Mouse (Mus musculus) limb, embryonic 10.5 days (tissue): ENCODE data around the gene Tmem203. TPM values are rescaled to one million over a fixed set of nuclear protein-coding genes. Genes with fewer than 3 reads are reported as not detected.
A peak's percentile ranks its signal among the peaks of the same experiment; 100 is the strongest.

ENCODE experiments used
- DNase-seq: peaks from one replicate; pipeline ENCODE4 v3.0.0-alpha.2; 2017; ENCODE audit warnings: low spot score
- H3K27ac ChIP-seq: fragments of 300-500 bp; sonication (generic); 2 replicates; pipeline ENCODE4 v1.5.1; 2016; ENCODE audit warnings: mild to moderate bottlenecking
- H3K27me3 ChIP-seq: fragments of 300-500 bp; sonication (generic); 2 replicates; pipeline ENCODE4 v1.6.1; 2016; ENCODE audit warnings: low read depth, mild to moderate bottlenecking; ENCODE audit not compliant: poor library complexity, severe bottlenecking
- H3K36me3 ChIP-seq: fragments of 300-500 bp; sonication (generic); 2 replicates; pipeline ENCODE4 v1.6.1; 2016; ENCODE audit warnings: mild to moderate bottlenecking, moderate library complexity
- H3K4me1 ChIP-seq: fragments of 300-500 bp; sonication (generic); 2 replicates; pipeline ENCODE4 v1.6.1; 2016
- H3K4me3 ChIP-seq: fragments of 300-500 bp; sonication (generic); 2 replicates; pipeline ENCODE4 v1.5.1; 2016; ENCODE audit warnings: mild to moderate bottlenecking, moderate library complexity
- H3K9me3 ChIP-seq: fragments of 300-500 bp; sonication (generic); replicated peaks from 2 replicates; pipeline ENCODE4 v1.6.1; 2016; ENCODE audit warnings: mild to moderate bottlenecking
- WGBS: fragments of 180-500 bp; shearing (Covaris S2); methylation state at CpG from one replicate; pipeline ENCODE4 v1.1.7; 2016; 5-methylcytosine and 5-hydroxymethylcytosine counted together
- polyA plus RNA-seq: library from polyadenylated mRNA; unstranded; fragments of >200 nt; fragmentation: Nextera tagmentation; extraction: Ambion mirVana; gene quantifications from 2 replicates; pipeline ENCODE4 v1.2.1, GENCODE M21; 2016

The Tmem203 gene
- polyA plus RNA-seq, 1 experiment from 2014 or later: 18.4 TPM

DNA sequence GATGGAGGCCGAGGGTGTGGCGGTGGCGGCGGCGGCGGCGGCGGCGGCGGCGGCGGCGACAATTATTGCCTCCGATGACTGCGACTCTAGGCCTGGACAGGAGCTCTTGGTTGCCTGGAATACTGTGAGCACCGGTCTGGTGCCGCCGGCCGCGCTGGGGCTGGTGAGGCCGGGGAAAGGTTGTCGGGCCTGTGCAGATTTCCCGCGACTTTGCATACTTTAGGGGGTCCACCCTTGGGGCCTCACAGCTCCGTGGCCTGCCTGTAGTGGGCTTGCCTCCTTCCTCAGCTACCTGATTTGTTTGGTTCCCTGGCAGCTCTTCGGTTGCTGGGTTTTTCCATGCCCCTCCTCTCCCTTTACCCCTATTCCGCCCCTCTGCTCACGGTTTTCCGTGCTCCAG, 17.3 kb downstream of the Tmem203 start:
- Histone ChIP-seq H3K36me3 (peaks cover 80% of the 10 kb centered on the region), H3K4me3 (peak overlapping the region; percentile 94), H3K27me3 (no peaks in the 10 kb centered on the region), H3K4me1 (peaks cover 26% of the 10 kb centered on the region), H3K9me3 (no peaks in the 10 kb centered on the region), H3K27ac (peak overlapping the region; percentile 87)
- under 1% methylated on average over 29 of the region's 29 CpGs for WGBS
- DNase-seq: no peak

DNA sequence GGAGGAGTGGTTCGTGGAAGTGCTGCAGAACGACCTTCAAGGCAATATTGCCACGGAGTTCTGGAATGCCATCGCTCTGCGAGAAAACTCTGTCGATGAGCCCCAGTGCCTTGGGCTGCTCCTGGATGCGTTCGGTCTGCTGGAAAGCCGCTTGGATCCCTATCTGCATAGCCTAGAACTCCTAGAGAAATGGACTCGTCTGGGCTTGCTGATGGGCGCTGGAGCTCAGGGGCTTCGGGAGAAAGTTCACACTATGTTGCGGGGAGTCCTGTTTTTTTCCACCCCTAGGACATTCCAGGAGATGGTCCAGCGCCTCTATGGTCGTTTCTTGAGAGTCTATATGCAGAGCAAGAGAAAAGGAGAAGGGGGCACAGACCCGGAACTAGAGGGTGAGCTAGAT, 17.8 kb downstream of the Tmem203 start:
- Histone ChIP-seq H3K36me3 (peaks cover 84% of the 10 kb centered on the region), H3K27ac (peak overlapping the region; percentile 87)
- WGBS: 39% methylated on average over 16 of the region's 16 CpGs

DNA sequence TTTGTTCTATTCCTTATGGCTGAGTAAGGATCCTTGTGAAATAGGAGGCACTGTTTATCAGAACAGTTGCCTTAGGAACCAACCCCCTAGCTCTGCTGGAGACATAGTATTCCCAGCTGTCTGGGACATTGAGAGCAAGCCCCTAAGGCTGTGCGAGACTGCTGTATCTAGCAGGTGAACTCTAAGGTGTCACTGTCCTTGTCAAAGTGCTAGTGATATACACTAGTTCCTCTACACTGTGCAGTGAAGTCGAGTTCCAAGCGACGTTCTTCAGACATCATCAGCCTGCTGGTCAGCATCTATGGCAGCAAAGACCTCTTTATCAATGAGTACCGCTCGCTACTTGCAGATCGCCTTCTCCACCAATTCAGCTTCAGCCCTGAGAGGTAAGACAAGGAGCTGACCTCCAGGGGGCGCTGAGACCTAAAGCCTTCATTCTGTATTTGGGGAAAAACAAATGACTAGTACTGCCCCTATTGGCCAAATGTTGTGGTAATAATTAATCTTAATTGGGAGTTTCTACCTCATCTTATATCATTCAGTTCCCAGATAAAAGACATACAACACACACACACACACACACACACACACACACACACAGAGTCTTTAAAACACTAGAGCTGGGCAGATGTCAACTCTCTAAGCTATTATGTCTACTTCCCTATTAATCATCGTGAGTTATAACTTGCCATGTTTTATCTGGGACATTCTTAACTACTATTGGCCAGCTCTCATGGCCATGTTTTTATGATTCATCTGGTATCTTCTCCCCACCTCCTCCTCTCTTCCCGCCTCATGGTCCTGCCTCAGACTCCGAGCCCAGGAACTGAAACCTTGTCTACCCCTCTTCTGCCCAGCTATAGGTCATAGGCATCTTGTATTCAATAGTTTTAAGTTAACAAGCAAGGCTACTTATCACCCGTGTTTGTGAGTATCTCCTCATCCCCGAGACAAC, 24.0 kb downstream of the Tmem203 start:
- H3K4me3 ChIP-seq: no peak overlapping the region
- DNase-seq: peak; percentile 79
- no peak overlapping the region for H3K27ac ChIP-seq

More for the DNA sequence above, 17.8 kb downstream of the Tmem203 start:
- Histone ChIP-seq H3K4me1 (peaks cover 26% of the 10 kb centered on the region), H3K9me3 (no peaks in the 10 kb centered on the region), H3K4me3 (peak overlapping the region; percentile 94), H3K27me3 (no peaks in the 10 kb centered on the region)
- peak; percentile 32 for DNase-seq

DNA sequence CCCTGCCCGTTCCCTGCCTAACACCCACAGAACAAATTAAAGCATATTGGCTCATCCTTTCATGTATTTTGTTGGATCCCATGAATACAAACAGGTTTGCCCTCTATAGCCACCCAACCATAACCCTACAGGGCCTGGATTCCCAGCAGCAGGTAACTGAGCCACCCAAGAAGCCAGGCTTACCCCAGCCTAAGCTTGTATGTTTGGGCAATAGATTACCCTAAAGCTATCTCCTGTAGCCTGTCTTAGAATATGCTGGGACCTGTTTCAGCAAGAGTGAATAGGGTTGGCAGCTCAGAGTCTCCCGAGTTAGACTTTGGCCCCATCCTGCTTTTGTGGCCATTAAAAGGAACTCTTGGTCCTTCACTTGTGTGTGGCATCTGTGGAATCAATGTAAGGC, 30.3 kb downstream of the Tmem203 start:
- Histone ChIP-seq H3K4me3 (no peak overlapping the region), H3K27ac (no peak overlapping the region), H3K27me3 (peaks cover 47% of the 10 kb centered on the region), H3K9me3 (no peaks in the 10 kb centered on the region), H3K4me1 (peaks cover 8% of the 10 kb centered on the region), H3K36me3 (peaks cover 62% of the 10 kb centered on the region)
- DNase-seq: no peak
- WGBS: 90% methylated on average over 2 of the region's 2 CpGs

More for the DNA sequence above, 24.0 kb downstream of the Tmem203 start:
- Histone ChIP-seq H3K9me3 (no peaks in the 10 kb centered on the region), H3K36me3 (peaks cover 99% of the 10 kb centered on the region), H3K27me3 (no peaks in the 10 kb centered on the region), H3K4me1 (no peaks in the 10 kb centered on the region)
- 64% methylated on average over 13 of the region's 13 CpGs for WGBS

DNA sequence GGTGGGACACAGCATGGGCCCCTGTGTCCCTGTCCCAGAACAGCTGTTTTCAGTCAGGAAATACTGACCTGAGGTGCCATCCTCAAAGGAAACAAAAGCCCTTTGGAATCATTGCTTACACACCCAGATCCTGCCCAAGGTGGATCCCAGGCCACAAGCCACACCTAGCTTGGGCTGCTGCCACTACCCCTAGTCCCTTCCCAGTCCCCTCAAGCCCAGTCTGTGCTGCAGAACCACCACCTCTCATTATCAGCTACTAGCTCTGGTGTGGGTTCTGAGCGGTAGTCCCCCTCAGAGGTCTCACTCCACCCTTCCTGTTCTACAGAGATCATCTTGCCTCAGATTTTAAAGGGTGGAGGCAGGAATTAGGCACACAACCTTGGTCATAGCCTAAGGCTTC, 31.1 kb downstream of the Tmem203 start:
- H3K4me1 ChIP-seq: peaks cover 15% of the 10 kb centered on the region
- H3K4me3 ChIP-seq: no peak overlapping the region
- peaks cover 55% of the 10 kb centered on the region for H3K27me3 ChIP-seq
- no peak for DNase-seq
- peaks cover 55% of the 10 kb centered on the region for H3K36me3 ChIP-seq
- WGBS: 92% methylated on average over 1 of the region's 1 CpGs
- H3K27ac ChIP-seq: no peak overlapping the region
- no peaks in the 10 kb centered on the region for H3K9me3 ChIP-seq

DNA sequence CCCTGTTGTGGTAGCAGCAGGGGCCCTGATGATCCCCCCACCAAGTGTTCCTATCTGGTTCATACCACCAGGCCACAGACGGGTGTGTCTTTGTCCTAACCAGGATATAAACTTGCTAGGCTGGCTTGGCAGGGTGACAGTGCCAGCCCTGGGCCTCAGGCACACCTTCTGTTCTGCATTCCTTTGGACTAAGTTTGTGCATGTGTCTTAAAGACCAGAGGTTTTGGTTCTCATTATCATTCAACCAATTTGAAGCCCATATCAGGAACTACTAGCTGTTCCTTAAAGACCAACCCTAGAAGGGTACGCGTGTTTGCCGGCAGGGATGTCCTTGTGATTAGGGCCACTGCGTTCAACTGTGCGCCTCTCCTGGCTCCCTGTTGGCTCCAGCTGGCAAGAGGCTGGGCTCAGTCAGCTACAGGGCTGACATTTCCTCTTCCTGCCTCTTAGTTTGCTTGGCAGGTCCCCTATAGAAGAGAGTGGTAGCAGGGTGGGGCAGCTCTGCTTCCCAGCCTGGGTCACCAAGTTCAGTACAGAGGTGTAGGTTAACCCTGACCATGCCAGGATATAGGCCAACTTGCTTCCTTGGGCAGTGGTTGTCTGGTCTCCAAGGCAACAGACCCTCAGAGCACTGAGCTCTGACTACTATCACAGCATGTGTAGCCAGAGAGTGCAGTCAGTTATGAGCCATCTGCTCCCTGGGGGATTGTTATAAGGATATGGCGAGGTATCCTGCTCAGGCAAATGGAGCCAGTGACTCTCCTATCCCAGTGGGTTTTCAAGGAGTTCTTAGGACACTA, 31.8 kb downstream of the Tmem203 start:
- no peak for DNase-seq
- Histone ChIP-seq H3K27ac (no peak overlapping the region), H3K4me1 (peaks cover 22% of the 10 kb centered on the region), H3K9me3 (no peaks in the 10 kb centered on the region), H3K36me3 (peaks cover 48% of the 10 kb centered on the region), H3K27me3 (peaks cover 62% of the 10 kb centered on the region), H3K4me3 (no peak overlapping the region)
- 55% methylated on average over 7 of the region's 7 CpGs for WGBS

DNA sequence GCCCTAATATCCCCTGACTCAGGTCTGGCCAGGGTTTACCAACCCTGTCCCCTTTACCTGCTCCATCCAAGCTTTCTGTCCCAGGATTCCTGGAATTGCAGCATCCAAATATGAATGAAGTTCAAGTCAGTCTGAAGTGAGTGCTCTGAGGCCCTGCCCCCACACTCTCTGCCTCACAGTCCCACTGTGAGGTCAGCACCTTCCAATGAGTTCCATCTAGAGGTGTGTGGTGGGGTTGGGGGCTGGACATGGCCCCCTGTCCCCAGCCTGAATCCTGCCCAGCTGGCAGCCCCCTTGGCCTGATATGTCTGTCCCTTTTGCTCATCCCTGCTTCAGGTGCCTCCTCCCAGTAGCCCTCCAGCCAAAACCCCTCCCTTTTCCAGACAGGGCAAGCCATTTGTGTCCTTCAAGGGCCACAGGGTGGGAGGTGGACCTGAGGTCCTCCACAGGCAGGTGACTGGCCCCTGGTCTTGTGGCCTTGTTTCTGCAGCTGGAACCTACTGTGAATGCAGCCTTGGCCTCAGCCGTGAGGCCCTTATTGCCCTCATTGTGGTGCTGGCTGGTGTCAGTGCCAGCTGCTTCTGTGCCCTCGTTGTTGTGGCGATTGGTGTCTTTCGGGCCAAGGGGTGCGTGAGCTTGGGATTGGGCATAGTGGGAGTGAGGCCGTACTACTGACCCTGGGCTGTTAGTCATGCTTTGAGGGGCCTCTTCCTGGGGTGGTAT, 32.8 kb downstream of the Tmem203 start, which contains the start of gene Tmem210:
Gene Tmem210 (plus strand): TSS at position 219 of the 723 bp plus-strand sequence.
- no peak within 1 kb of the TSS for H3K27ac ChIP-seq

DNA sequence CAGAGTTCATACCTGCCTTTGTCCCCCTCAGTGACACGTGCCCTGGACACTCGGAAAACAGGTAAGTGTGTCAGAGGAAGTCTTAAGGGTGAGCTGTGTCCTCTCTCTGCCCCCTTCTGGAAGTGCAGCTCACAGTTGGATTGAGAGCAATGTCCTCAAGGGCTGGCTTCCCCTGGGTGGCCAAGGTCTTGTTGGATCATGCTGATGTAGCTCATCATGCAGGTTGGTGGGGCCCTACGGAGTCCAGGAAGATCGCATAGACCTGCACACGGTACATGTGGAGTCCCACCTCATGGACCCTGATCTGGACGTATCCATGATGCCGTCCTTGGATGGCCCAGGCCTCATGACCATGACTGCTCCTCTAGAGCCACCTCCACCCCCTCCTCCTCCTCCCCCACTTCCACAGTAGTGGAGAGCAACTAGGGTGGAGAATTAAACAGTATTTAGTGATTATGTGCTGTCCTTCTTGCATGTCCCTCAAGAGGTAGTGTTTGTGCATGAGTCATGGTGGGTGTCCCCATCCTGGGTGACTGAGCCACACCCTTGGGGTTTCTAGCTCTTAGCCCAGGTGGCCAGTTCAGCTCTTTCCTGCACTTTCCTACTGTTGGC, 33.6 kb downstream of the Tmem203 start:
- peaks cover 80% of the 10 kb centered on the region for H3K27me3 ChIP-seq
- DNase-seq: no peak
- peaks cover 27% of the 10 kb centered on the region for H3K4me1 ChIP-seq
- no peak overlapping the region for H3K4me3 ChIP-seq
- H3K27ac ChIP-seq: no peak overlapping the region
- 82% methylated on average over 7 of the region's 7 CpGs for WGBS
- peaks cover 30% of the 10 kb centered on the region for H3K36me3 ChIP-seq
- no peaks in the 10 kb centered on the region for H3K9me3 ChIP-seq

More for the DNA sequence above, 32.8 kb downstream of the Tmem203 start, which contains the start of gene Tmem210:
- H3K9me3 ChIP-seq: no peaks in the 10 kb centered on the region
- WGBS: 85% methylated on average over 6 of the region's 6 CpGs
- H3K27me3 ChIP-seq: peaks cover 72% of the 10 kb centered on the region
- peaks cover 37% of the 10 kb centered on the region for H3K36me3 ChIP-seq
- H3K4me1 ChIP-seq: peaks cover 27% of the 10 kb centered on the region
- no peak within 1 kb of the TSS for H3K4me3 ChIP-seq
- no peak for DNase-seq

DNA sequence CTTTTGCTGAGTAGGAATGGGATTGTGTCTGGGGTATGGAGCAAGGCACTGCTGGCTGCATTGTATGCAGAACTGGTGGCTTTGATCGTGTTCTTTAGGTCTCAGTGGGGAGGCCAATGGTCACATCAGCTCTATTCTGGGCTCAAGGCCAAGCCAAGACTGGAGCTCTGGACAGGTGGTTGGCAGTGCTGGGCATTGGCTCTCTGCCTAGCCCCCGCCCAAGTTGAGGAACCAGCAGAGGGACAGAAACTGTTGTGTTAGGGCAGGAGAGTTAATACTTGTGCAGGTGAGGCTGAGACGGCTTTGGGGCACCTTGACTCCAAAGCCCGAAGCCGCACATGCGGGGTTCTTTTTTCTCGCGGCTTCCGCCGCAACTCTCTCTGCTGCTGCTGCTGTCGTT, 34.4 kb downstream of the Tmem203 start, which contains the start of gene Lrrc26:
Gene Lrrc26 (plus strand): TSS at position 265 of the 400 bp plus-strand sequence.
- Histone ChIP-seq H3K36me3 (peaks cover 22% of the 10 kb centered on the region), H3K27me3 (peaks cover 88% of the 10 kb centered on the region), H3K27ac (no peak within 1 kb of the TSS), H3K4me3 (peak within 1 kb of the TSS; percentile 22), H3K4me1 (peaks cover 27% of the 10 kb centered on the region), H3K9me3 (no peaks in the 10 kb centered on the region)
- 16% methylated on average over 11 of the region's 11 CpGs for WGBS
- DNase-seq: no peak

DNA sequence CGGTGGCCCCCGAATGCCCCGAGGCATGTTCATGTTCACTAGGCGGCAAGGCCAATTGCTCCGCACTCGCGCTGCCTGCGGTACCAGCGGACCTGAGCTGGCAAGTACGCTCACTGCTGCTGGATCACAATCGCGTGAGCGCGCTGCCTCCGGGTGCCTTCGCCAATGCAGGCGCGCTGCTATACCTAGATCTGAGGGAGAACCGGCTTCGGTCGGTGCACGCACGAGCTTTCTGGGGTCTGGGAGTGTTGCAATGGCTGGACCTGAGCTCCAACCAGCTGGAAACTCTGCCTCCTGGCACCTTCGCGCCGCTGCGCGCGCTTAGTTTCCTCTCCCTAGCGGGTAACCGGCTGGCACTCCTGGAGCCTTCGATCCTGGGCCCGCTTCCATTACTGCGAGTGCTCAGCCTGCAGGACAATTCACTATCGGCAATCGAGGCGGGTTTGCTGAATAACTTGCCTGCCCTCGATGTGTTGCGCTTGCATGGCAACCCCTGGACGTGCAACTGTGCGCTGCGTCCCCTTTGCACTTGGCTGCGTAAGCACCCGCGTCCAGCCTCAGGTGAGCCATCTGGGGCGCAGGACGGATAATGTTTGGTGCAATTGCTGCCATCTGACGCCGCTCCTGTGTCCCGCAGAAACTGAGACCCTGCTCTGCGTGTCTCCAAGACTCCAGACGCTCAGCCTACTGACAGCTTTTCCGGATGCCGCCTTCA, 35.0 kb downstream of the Tmem203 start:
- no peaks in the 10 kb centered on the region for H3K9me3 ChIP-seq
- peak; percentile 41 for DNase-seq
- peaks cover 94% of the 10 kb centered on the region for H3K27me3 ChIP-seq
- H3K36me3 ChIP-seq: peaks cover 16% of the 10 kb centered on the region
- 2% methylated on average over 54 of the region's 54 CpGs for WGBS
- H3K27ac ChIP-seq: no peak overlapping the region
- H3K4me3 ChIP-seq: peak overlapping the region; percentile 22
- peaks cover 27% of the 10 kb centered on the region for H3K4me1 ChIP-seq

DNA sequence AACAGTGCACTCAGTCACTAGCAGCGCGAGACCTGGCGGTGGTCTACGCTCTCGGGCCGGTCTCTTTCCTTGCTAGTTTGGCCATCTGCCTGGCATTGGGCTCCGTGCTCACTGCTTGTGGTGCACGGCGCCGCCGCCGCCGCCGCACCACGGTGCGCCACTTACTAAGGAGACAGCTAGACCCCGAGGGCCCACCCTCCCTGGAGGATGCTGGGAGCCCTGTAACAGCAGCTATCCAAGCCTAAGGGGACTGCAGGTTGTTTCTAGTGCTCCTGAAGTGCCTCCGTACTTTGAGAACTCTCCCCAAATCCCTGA, 35.5 kb downstream of the Tmem203 start:
- H3K27ac ChIP-seq: no peak overlapping the region
- H3K27me3 ChIP-seq: peaks cover 99% of the 10 kb centered on the region
- peak overlapping the region; percentile 22 for H3K4me3 ChIP-seq
- no peak for DNase-seq
- H3K4me1 ChIP-seq: peaks cover 27% of the 10 kb centered on the region
- WGBS: 2% methylated on average over 18 of the region's 18 CpGs
- H3K9me3 ChIP-seq: no peaks in the 10 kb centered on the region
- H3K36me3 ChIP-seq: peaks cover 11% of the 10 kb centered on the region
